Mouse (Mus musculus) myocyte (in vitro differentiated cells): ENCODE measurements around the gene Col13a1. TPM values are rescaled to one million over a fixed set of nuclear protein-coding genes. Genes with fewer than 3 reads are reported as not detected.

Experiments
- H3K27me3 ChIP-seq: one replicate; pipeline ENCODE4 v1.6.1; 2011; ENCODE audit not compliant: control insufficient read depth, insufficient read depth, insufficient read length
- H3K36me3 ChIP-seq: one replicate; pipeline ENCODE4 v1.6.1; 2011; ENCODE audit not compliant: control insufficient read depth, insufficient read depth
- H3K4me2 ChIP-seq: one replicate; pipeline ENCODE4 v1.6.1; 2011; ENCODE audit warnings: low read depth, control low read depth
- H3K4me3 ChIP-seq: one replicate; pipeline ENCODE4 v1.5.1; 2011; ENCODE audit warnings: mild to moderate bottlenecking, control low read depth, moderate library complexity
- H3K79me2 ChIP-seq: one replicate; pipeline ENCODE4 v1.6.1; 2011; ENCODE audit not compliant: control insufficient read depth, insufficient read depth
- H3ac ChIP-seq: one replicate; pipeline ENCODE4 v1.6.1; 2011; ENCODE audit not compliant: control insufficient read depth, insufficient read length
- CEBPB ChIP-seq: IDR thresholded peaks from 2 replicates; pipeline ENCODE4 v1.6.1; 2011; ENCODE audit warnings: mild to moderate bottlenecking, moderate library complexity; ENCODE audit not compliant: poor library complexity, insufficient read depth, severe bottlenecking
- E2F4 ChIP-seq: IDR thresholded peaks from one replicate; pipeline ENCODE4 v1.6.1; 2011; ENCODE audit warnings: mild to moderate bottlenecking, control low read depth, moderate library complexity; ENCODE audit not compliant: insufficient read depth
- MAX ChIP-seq: IDR thresholded peaks from one replicate; pipeline ENCODE4 v1.6.1; 2011; ENCODE audit warnings: low read depth, mild to moderate bottlenecking, control low read depth
- MYOD1 ChIP-seq, 3 experiments: IDR thresholded peaks; one replicate each; pipeline ENCODE4 v1.6.1; 2011; ENCODE audit warnings: control low read depth in 2 of 3, low read depth in 2 of 3, mild to moderate bottlenecking in 2 of 3, moderate library complexity in 1 of 3; ENCODE audit not compliant: insufficient read length in 2 of 3, control insufficient read depth in 1 of 3
- MYOG ChIP-seq, 3 experiments: IDR thresholded peaks; one replicate each; pipeline ENCODE4 v1.6.1; 2011; ENCODE audit warnings: control low read depth in 2 of 3, low read depth in 2 of 3, mild to moderate bottlenecking in 2 of 3; ENCODE audit not compliant: insufficient read length in 2 of 3, control insufficient read depth in 1 of 3, insufficient read depth in 1 of 3
- POLR2A ChIP-seq: IDR thresholded peaks from one replicate; pipeline ENCODE4 v1.6.1; 2011; ENCODE audit warnings: low read depth, mild to moderate bottlenecking, control low read depth, moderate library complexity; ENCODE audit not compliant: insufficient read length
- POLR2AphosphoS2 ChIP-seq: IDR thresholded peaks from one replicate; pipeline ENCODE4 v1.6.1; 2011; ENCODE audit warnings: low read depth, control low read depth; ENCODE audit not compliant: insufficient read length
- REST ChIP-seq: IDR thresholded peaks from one replicate; pipeline ENCODE4 v1.6.1; 2011; ENCODE audit warnings: mild to moderate bottlenecking, control low read depth, moderate library complexity; ENCODE audit not compliant: insufficient read depth, insufficient read length
- SRF ChIP-seq: IDR thresholded peaks from one replicate; pipeline ENCODE4 v1.6.1; 2011; ENCODE audit warnings: low read depth; ENCODE audit not compliant: control insufficient read depth, insufficient read length
- TCF12 ChIP-seq: IDR thresholded peaks from one replicate; pipeline ENCODE4 v1.6.1; 2011; ENCODE audit warnings: mild to moderate bottlenecking, control low read depth; ENCODE audit not compliant: poor library complexity, insufficient read depth, severe bottlenecking
- TCF3 ChIP-seq: IDR thresholded peaks from one replicate; pipeline ENCODE4 v1.6.1; 2011; ENCODE audit warnings: low read depth, control low read depth; ENCODE audit not compliant: insufficient read length
- USF1 ChIP-seq: IDR thresholded peaks from one replicate; pipeline ENCODE4 v1.6.1; 2011; ENCODE audit warnings: low read depth, mild to moderate bottlenecking, control low read depth, moderate library complexity
- polyA plus RNA-seq: library from polyadenylated mRNA; unstranded; fragments of >200 nt; fragmentation: generic; extraction: Trizol; gene quantifications from one replicate; pipeline ENCODE4 v1.2.1, GENCODE M21; 2012; ENCODE audit warnings: missing spikeins

The Col13a1 gene
- polyA plus RNA-seq, 1 experiment = 0.13 TPM

GRCm38 (mm10) chr10:61942719-61943118 is 36.2 kb downstream of the Col13a1 start:
- TF ChIP-seq SRF = no peak
- TF ChIP-seq TCF12 = no peak
- no peak for TF ChIP-seq REST
- TF ChIP-seq POLR2AphosphoS2 = no peak
- no peak for TF ChIP-seq USF1
- TF ChIP-seq MYOG (IDR thresholded peaks at IDR 0.05; ENCODE audit: control insufficient read depth in 1 of 3, insufficient read depth in 1 of 3, insufficient read length in 2 of 3, low read depth in 2 of 3) = no peak
- TF ChIP-seq CEBPB = no peak
- TF ChIP-seq MAX = no peak
- no peak for TF ChIP-seq TCF3
- TF ChIP-seq E2F4 = no peak
- TF ChIP-seq MYOD1 (IDR thresholded peaks at IDR 0.05; ENCODE audit: control insufficient read depth in 1 of 3, insufficient read length in 2 of 3, low read depth in 2 of 3) = no peak
- TF ChIP-seq POLR2A = no peak
- H3ac ChIP-seq = no peak overlapping the region
- no peaks in the 10 kb centered on the region for H3K36me3 ChIP-seq
- H3K4me3 ChIP-seq = no peak overlapping the region
- no peaks in the 10 kb centered on the region for H3K79me2 ChIP-seq
- no peaks in the 10 kb centered on the region for H3K27me3 ChIP-seq
- no peak overlapping the region for H3K4me2 ChIP-seq

GRCm38 (mm10) chr10:61936211-61937121 is 42.4 kb downstream of the Col13a1 start:
- Histone ChIP-seq H3K36me3 (no peaks in the 10 kb centered on the region), H3K4me3 (no peak overlapping the region), H3K27me3 (no peaks in the 10 kb centered on the region), H3K79me2 (no peaks in the 10 kb centered on the region), H3ac (no peak overlapping the region), H3K4me2 (no peak overlapping the region)
- TF ChIP-seq POLR2AphosphoS2 (no peak), MYOG (IDR thresholded peaks at IDR 0.05; ENCODE audit: control insufficient read depth in 1 of 3, insufficient read depth in 1 of 3, insufficient read length in 2 of 3, low read depth in 2 of 3) (no peak), E2F4 (no peak), POLR2A (no peak), MYOD1 (IDR thresholded peaks at IDR 0.05; ENCODE audit: control insufficient read depth in 1 of 3, insufficient read length in 2 of 3, low read depth in 2 of 3) (no peak), TCF12 (no peak), TCF3 (no peak), USF1 (no peak), MAX (no peak), REST (no peak), SRF (no peak), CEBPB (no peak)

GRCm38 (mm10) chr10:61931678-61932077 is 47.2 kb downstream of the Col13a1 start:
- Histone ChIP-seq H3K4me3 (no peak overlapping the region), H3K27me3 (no peaks in the 10 kb centered on the region), H3K4me2 (no peak overlapping the region), H3K79me2 (no peaks in the 10 kb centered on the region), H3ac (no peak overlapping the region), H3K36me3 (no peaks in the 10 kb centered on the region)
- TF ChIP-seq MYOD1 (IDR thresholded peaks at IDR 0.05; ENCODE audit: control insufficient read depth in 1 of 3, insufficient read length in 2 of 3, low read depth in 2 of 3) (no peak), SRF (no peak), TCF12 (no peak), POLR2AphosphoS2 (no peak), USF1 (no peak), REST (no peak), MYOG (IDR thresholded peaks at IDR 0.05; ENCODE audit: control insufficient read depth in 1 of 3, insufficient read depth in 1 of 3, insufficient read length in 2 of 3, low read depth in 2 of 3) (no peak), POLR2A (no peak), MAX (no peak), CEBPB (no peak), TCF3 (no peak), E2F4 (no peak)

- H3K36me3 ChIP-seq = no peaks in the 10 kb centered on the region
- no peak overlapping the region for H3K4me3 ChIP-seq
- no peak for TF ChIP-seq CEBPB
- no peak for TF ChIP-seq MYOD1 (IDR thresholded peaks at IDR 0.05; ENCODE audit: control insufficient read depth in 1 of 3, insufficient read length in 2 of 3, low read depth in 2 of 3)
- no peak for TF ChIP-seq SRF
- no peak for TF ChIP-seq POLR2A
- TF ChIP-seq E2F4 = no peak
- TF ChIP-seq TCF3 = no peak
- TF ChIP-seq MYOG (IDR thresholded peaks at IDR 0.05; ENCODE audit: control insufficient read depth in 1 of 3, insufficient read depth in 1 of 3, insufficient read length in 2 of 3, low read depth in 2 of 3) = no peak
- no peak for TF ChIP-seq MAX
- TF ChIP-seq POLR2AphosphoS2 = no peak
- no peak for TF ChIP-seq USF1
- no peak for TF ChIP-seq TCF12
- TF ChIP-seq REST = no peak
- H3K79me2 ChIP-seq = no peaks in the 10 kb centered on the region
- H3K27me3 ChIP-seq = no peaks in the 10 kb centered on the region
- no peak overlapping the region for H3ac ChIP-seq
- H3K4me2 ChIP-seq = no peak overlapping the region
These were observed 49.0 kb downstream of the Col13a1 start for GRCm38 (mm10) chr10:61929901-61930300.
